In genomic region chr8:122442781-122443180, GRCm38 (mm10) we compare ENCODE assay signal across 8 mouse cellular contexts. TPM values are rescaled to one million over a fixed set of nuclear protein-coding genes. Genes with fewer than 3 reads are reported as not detected.
DNase-seq lines count a peak whose midpoint lies in the region; ATAC-seq and TF ChIP-seq lines count a peak whose summit lies in the region.

No protein-coding gene starts in this region.

- H3K4me3 ChIP-seq in heart, adult 2 months: peak overlapping the region; percentile 78
- peak overlapping the region; percentile 74 to 81 (median 75) for H3K4me3 ChIP-seq in CH12.LX (replicated peaks in 1 of 3; ENCODE audit: low read depth in 2 of 3, low read length in 2 of 3, poor library complexity in 1 of 3)
- H3K4me3 ChIP-seq in forebrain, embryonic 11.5 days (ENCODE audit: low read depth, low read length): peak overlapping the region; percentile 60
- H3K4me3 ChIP-seq in liver, embryonic 14.5 days (ENCODE audit: insufficient read depth in 1 of 2, low read depth in 2 of 2, low read length in 2 of 2): peak overlapping the region; percentile 70 to 76

- intact Hi-C loops in heart, adult 2 months (cut with DNase I): loop anchor here (5.0 kb wide), 2 partner anchors 65 to 160 kb away; partner anchors contain the start of genes Zc3h18 and Zfpm1

- peak overlapping the region; percentile 89 for H3K4me2 ChIP-seq in CH12.LX (ENCODE audit: insufficient read depth, low read depth, poor library complexity, severe bottlenecking)
- peak overlapping the region; percentile 91 for H3K4me2 ChIP-seq in forebrain, embryonic 11.5 days (ENCODE audit: low read depth, low read length, severe bottlenecking)
- peak overlapping the region; percentile 86 for H3K4me2 ChIP-seq in liver, embryonic 14.5 days (ENCODE audit: low read depth)

- peaks cover 4% of the 10 kb centered on the region for H3K9me3 ChIP-seq in CH12.LX (replicated peaks; ENCODE audit: low read length)
- no peaks in the 10 kb centered on the region for H3K9me3 ChIP-seq in forebrain, embryonic 11.5 days (ENCODE audit: control insufficient read depth, low read length)
- no peaks in the 10 kb centered on the region for H3K9me3 ChIP-seq in liver, embryonic 14.5 days (ENCODE audit: control insufficient read depth, low read length)

- dilution Hi-C loops in CH12.LX (cut with MboI; ENCODE audit: extremely low pct_ligation_motif_present, extremely low pct_unique_long_range_greater_than_20kb, low sequenced_read_pairs): no loop called here

- no peak for TF ChIP-seq RAD21 in CH12.LX (IDR thresholded peaks at IDR 0.05; ENCODE audit: low read depth, low read length)

- no peak for TF ChIP-seq EP300 in heart, adult 2 months (IDR thresholded peaks at IDR 0.05; ENCODE audit: insufficient read depth, low read depth, low read length)
- TF ChIP-seq EP300 in CH12.LX (IDR thresholded peaks at IDR 0.05; ENCODE audit: low read length): no peak
- TF ChIP-seq EP300 in liver, embryonic 14.5 days (IDR thresholded peaks at IDR 0.05; ENCODE audit: low read depth): no peak

- no peak for TF ChIP-seq CTCF in heart, adult 2 months (IDR thresholded peaks at IDR 0.05)
- TF ChIP-seq CTCF in CH12.LX (conservative IDR thresholded peaks at IDR 0.05 in 1 of 2, IDR thresholded peaks at IDR 0.05 in 1 of 2; ENCODE audit: low read depth in 2 of 2, low read length in 2 of 2): no peak
- TF ChIP-seq CTCF in liver, embryonic 14.5 days (IDR thresholded peaks at IDR 0.05; ENCODE audit: low read depth): no peak

- no peak for TF ChIP-seq POLR2A in heart, adult 2 months (IDR thresholded peaks at IDR 0.05; ENCODE audit: insufficient read depth, low read depth, low read length)
- no peak for TF ChIP-seq POLR2A in CH12.LX (IDR thresholded peaks at IDR 0.05; ENCODE audit: low read depth, low read length)

- H3K9ac ChIP-seq in heart, adult 2 months (ENCODE audit: low read depth, low read length): peak overlapping the region; percentile 60
- peak overlapping the region; percentile 61 for H3K9ac ChIP-seq in CH12.LX (ENCODE audit: insufficient read depth, low read depth)
- H3K9ac ChIP-seq in forebrain, embryonic 11.5 days (ENCODE audit: low read length): peak overlapping the region; percentile 70
- peak overlapping the region; percentile 56 for H3K9ac ChIP-seq in liver, embryonic 14.5 days (replicated peaks)

- peak; percentile 30 for ATAC-seq in forebrain, embryonic 11.5 days (replicated peaks; ENCODE audit: low FRiP score)
- no peak for ATAC-seq in liver, embryonic 14.5 days (ENCODE audit: insufficient read depth)
- ATAC-seq in CD4-positive, CD25-positive, alpha-beta regulatory T cell, adult 4 months: no peak
- no peak for ATAC-seq in cerebellum, adult (ENCODE audit: insufficient number of reproducible peaks, low FRiP score, low TSS enrichment)

- in situ Hi-C loops in CH12.LX (cut with MboI; ENCODE audit: low pct_ligation_motif_present, low pct_unique_long_range_greater_than_20kb, low sequenced_read_pairs): loop anchor here (25.0 kb wide), 1 partner anchor 855 kb away; the partner anchor contains the start of genes Fbxo31 and Map1lc3b

- H3K36me3 ChIP-seq in heart, adult 2 months (ENCODE audit: control insufficient read depth, insufficient read depth, low read length): no peaks in the 10 kb centered on the region
- H3K36me3 ChIP-seq in CH12.LX (replicated peaks in 1 of 2; ENCODE audit: control insufficient read depth in 1 of 2, insufficient read depth in 1 of 2, low read length in 1 of 2): peaks cover 21 to 37% of the 10 kb centered on the region in 2 experiments
- no peaks in the 10 kb centered on the region; the same call in 1 of the 2 replicates for H3K36me3 ChIP-seq in forebrain, embryonic 11.5 days (ENCODE audit: control insufficient read depth, insufficient read depth, low read length)
- no peaks in the 10 kb centered on the region for H3K36me3 ChIP-seq in liver, embryonic 14.5 days (replicated peaks; ENCODE audit: control insufficient read depth, insufficient read depth, low read depth)

- no peaks in the 10 kb centered on the region for H3K27me3 ChIP-seq in heart, adult 2 months (ENCODE audit: control insufficient read depth, insufficient read depth, low read length)
- H3K27me3 ChIP-seq in CH12.LX (replicated peaks): no peaks in the 10 kb centered on the region
- H3K27me3 ChIP-seq in forebrain, embryonic 11.5 days (ENCODE audit: control insufficient read depth, insufficient read depth, low read length): no peaks in the 10 kb centered on the region
- H3K27me3 ChIP-seq in liver, embryonic 14.5 days (ENCODE audit: control insufficient read depth, insufficient read depth, low read length): no peaks in the 10 kb centered on the region

- peak overlapping the region; percentile 73 for H3K27ac ChIP-seq in heart, adult 2 months
- no peak overlapping the region for H3K27ac ChIP-seq in CH12.LX (ENCODE audit: insufficient read depth, low read depth)
- H3K27ac ChIP-seq in forebrain, embryonic 11.5 days (ENCODE audit: low read depth, low read length): peak overlapping the region; percentile 13; the same call in 1 of the 2 replicates
- H3K27ac ChIP-seq in liver, embryonic 14.5 days: no peak overlapping the region

- DNase-seq in heart, adult 2 months: no peak
- DNase-seq in heart, adult 8-10 months (ENCODE audit: low spot score): no peak
- no peak for DNase-seq in CH12.LX (ENCODE audit: extremely low read depth)
- DNase-seq in forebrain, embryonic 11.5 days (ENCODE audit: low spot score): no peak
- DNase-seq in liver, embryonic 14.5 days (ENCODE audit: low read depth in 3 of 3, low spot score in 3 of 3): no peak
- DNase-seq in adrenal gland, adult 8-10 months: no peak

- under 1% methylated on average over 12 of the region's 12 CpGs for WGBS in heart, adult 2 months
- WGBS in forebrain, embryonic 11.5 days: 0% methylated on average over 12 of the region's 12 CpGs
- WGBS in liver, embryonic 14.5 days (ENCODE audit: insufficient replicate concordance): 3% methylated on average over 12 of the region's 12 CpGs

- H3K79me2 ChIP-seq in heart, adult 2 months (replicated peaks; ENCODE audit: control insufficient read depth, insufficient read depth, low read length): no peaks in the 10 kb centered on the region
- H3K79me2 ChIP-seq in CH12.LX (replicated peaks; ENCODE audit: control insufficient read depth, extremely low read depth, insufficient read depth, poor library complexity, severe bottlenecking): no peaks in the 10 kb centered on the region

- H3K4me1 ChIP-seq in heart, adult 2 months (ENCODE audit: control insufficient read depth, insufficient read depth, low read length): peaks cover 2% of the 10 kb centered on the region; the same call in 1 of the 2 replicates
- H3K4me1 ChIP-seq in CH12.LX (ENCODE audit: control insufficient read depth in 1 of 2, insufficient read depth in 2 of 2): peaks cover 4 to 43% of the 10 kb centered on the region in 2 experiments; a peak in 3 of 4 replicates
- peaks cover 3% of the 10 kb centered on the region; the same call in 1 of the 2 replicates for H3K4me1 ChIP-seq in forebrain, embryonic 11.5 days (replicated peaks; ENCODE audit: control insufficient read depth, insufficient read depth, low read length)
- peaks cover 4 to 14% of the 10 kb centered on the region in 2 experiments; a peak in 3 of 4 replicates for H3K4me1 ChIP-seq in liver, embryonic 14.5 days (replicated peaks; ENCODE audit: control insufficient read depth in 2 of 2, insufficient read depth in 2 of 2, low read length in 1 of 2)

RNA-seq across cellular contexts. Expression of gene Mvd, which starts 0.4 kb away (rescaled TPM):
- total RNA-seq in heart, adult 2 months (2021): 1 to 10 TPM; 4.0 to 5.6 TPM
- 8.5 and 9.0 TPM in 2 replicates for polyA plus RNA-seq in heart, adult 2 months (2012; rRNA removed)
- 1 to 10 TPM; 3.9 to 5.6 (median 4.9) TPM for total RNA-seq in heart, adult 8-10 months (2022)
- total RNA-seq in CH12.LX (2012; rRNA removed): 42.5 and 54.0 TPM in 2 replicates
- total RNA-seq in CH12.LX (2014; rRNA removed): 56.2 and 80.3 TPM in 2 replicates
- 47.3 and 50.3 TPM in 2 replicates for polyA plus RNA-seq in CH12.LX (2012; ENCODE audit: insufficient read length, low read depth)
- polyA plus RNA-seq in forebrain, embryonic 11.5 days (2014; fragmentation: Nextera tagmentation; extraction: Ambion mirVana): 47.4 and 50.3 TPM in 2 replicates
- 21.6 and 23.3 TPM in 2 replicates for polyA plus RNA-seq in liver, embryonic 14.5 days (2012; rRNA removed)
- polyA plus RNA-seq in liver, embryonic 14.5 days (2014; fragmentation: Nextera tagmentation; extraction: Ambion mirVana): 15.3 and 17.2 TPM in 2 replicates
- polyA plus RNA-seq in CD4-positive, CD25-positive, alpha-beta regulatory T cell, adult 4 months (2017; shearing (Covaris generic)): 10 to 100 TPM; 12.6 to 20.0 TPM
- total RNA-seq in adrenal gland, adult 8-10 months (2022): 10 to 100 TPM; 16.7 to 33.1 (median 22.0) TPM

RNA-seq across cellular contexts. Expression of gene Cyba, which starts 10.1 kb away (rescaled TPM):
- total RNA-seq in heart, adult 2 months (2021): 10 to 100 TPM; 41.2 to 43.9 TPM
- 62.1 and 92.8 TPM in 2 replicates for polyA plus RNA-seq in heart, adult 2 months (2012; rRNA removed)
- 10 to 100 TPM; 39.2 to 50.2 (median 44.5) TPM for total RNA-seq in heart, adult 8-10 months (2022)
- total RNA-seq in CH12.LX (2012; rRNA removed): 978 and 1,119 TPM in 2 replicates
- total RNA-seq in CH12.LX (2014; rRNA removed): 450 and 466 TPM in 2 replicates
- 848 and 1,050 TPM in 2 replicates for polyA plus RNA-seq in CH12.LX (2012; ENCODE audit: insufficient read length, low read depth)
- 52.3 and 58.2 TPM in 2 replicates for polyA plus RNA-seq in forebrain, embryonic 11.5 days (2014; fragmentation: Nextera tagmentation; extraction: Ambion mirVana)
- 71.3 and 74.6 TPM in 2 replicates for polyA plus RNA-seq in liver, embryonic 14.5 days (2012; rRNA removed)
- polyA plus RNA-seq in liver, embryonic 14.5 days (2014; fragmentation: Nextera tagmentation; extraction: Ambion mirVana): 129 and 146 TPM in 2 replicates
- 100 to 1,000 TPM; 801 to 968 TPM for polyA plus RNA-seq in CD4-positive, CD25-positive, alpha-beta regulatory T cell, adult 4 months (2017; shearing (Covaris generic))
- 10 to 100 TPM; 34.3 to 52.7 (median 43.6) TPM for total RNA-seq in adrenal gland, adult 8-10 months (2022)

RNA-seq across cellular contexts. Expression of gene Snai3, which starts 17.8 kb away (rescaled TPM):
- total RNA-seq in heart, adult 2 months (2021): 1 to 10 TPM; 1.6 to 8.1 TPM
- 6.8 and 8.2 TPM in 2 replicates for polyA plus RNA-seq in heart, adult 2 months (2012; rRNA removed)
- 10 to 100 TPM in 2 of 4 experiments, 1 to 10 TPM in 2; 2.7 to 14.4 (median 8.2) TPM for total RNA-seq in heart, adult 8-10 months (2022)
- 0.47 and 1.0 TPM in 2 replicates for total RNA-seq in CH12.LX (2012; rRNA removed)
- 0.28 and 0.44 TPM in 2 replicates for total RNA-seq in CH12.LX (2014; rRNA removed)
- polyA plus RNA-seq in CH12.LX (2012; ENCODE audit: insufficient read length, low read depth): 0.19 and 0.49 TPM in 2 replicates
- 0.37 TPM in 1 of 2 replicates, not detected in the other for polyA plus RNA-seq in forebrain, embryonic 11.5 days (2014; fragmentation: Nextera tagmentation; extraction: Ambion mirVana)
- polyA plus RNA-seq in liver, embryonic 14.5 days (2012; rRNA removed): 0.16 and 0.23 TPM in 2 replicates
- polyA plus RNA-seq in liver, embryonic 14.5 days (2014; fragmentation: Nextera tagmentation; extraction: Ambion mirVana): 0.30 and 0.41 TPM in 2 replicates
- 1 to 10 TPM; 2.6 to 5.2 TPM for polyA plus RNA-seq in CD4-positive, CD25-positive, alpha-beta regulatory T cell, adult 4 months (2017; shearing (Covaris generic))
- not detected for total RNA-seq in adrenal gland, adult 8-10 months (2022)

RNA-seq across cellular contexts. Expression of gene Il17c, which starts 21.0 kb away (rescaled TPM):
- total RNA-seq in heart, adult 2 months (2021): not detected
- polyA plus RNA-seq in heart, adult 2 months (2012; rRNA removed): not detected in 2 replicates
- not detected for total RNA-seq in heart, adult 8-10 months (2022)
- total RNA-seq in CH12.LX (2012; rRNA removed): 0.21 TPM in 1 of 2 replicates, not detected in the other
- not detected in 2 replicates for total RNA-seq in CH12.LX (2014; rRNA removed)
- polyA plus RNA-seq in CH12.LX (2012; ENCODE audit: insufficient read length, low read depth): 0.33 TPM in 1 of 2 replicates, not detected in the other
- not detected in 2 replicates for polyA plus RNA-seq in forebrain, embryonic 11.5 days (2014; fragmentation: Nextera tagmentation; extraction: Ambion mirVana)
- not detected in 2 replicates for polyA plus RNA-seq in liver, embryonic 14.5 days (2012; rRNA removed)
- polyA plus RNA-seq in liver, embryonic 14.5 days (2014; fragmentation: Nextera tagmentation; extraction: Ambion mirVana): not detected in 2 replicates
- under 1 TPM in 1 of 2 experiments, not detected in 1; 0.77 TPM for polyA plus RNA-seq in CD4-positive, CD25-positive, alpha-beta regulatory T cell, adult 4 months (2017; shearing (Covaris generic))
- total RNA-seq in adrenal gland, adult 8-10 months (2022): under 1 TPM in 1 of 4 experiments, not detected in 3; 0.43 TPM

RNA-seq across cellular contexts. Expression of gene Rnf166, which starts 33.1 kb away (rescaled TPM):
- total RNA-seq in heart, adult 2 months (2021): 10 to 100 TPM; 36.9 to 41.6 TPM
- polyA plus RNA-seq in heart, adult 2 months (2012; rRNA removed): 91.3 and 99.4 TPM in 2 replicates
- 10 to 100 TPM; 38.4 to 68.1 (median 57.1) TPM for total RNA-seq in heart, adult 8-10 months (2022)
- total RNA-seq in CH12.LX (2012; rRNA removed): 8.5 and 9.1 TPM in 2 replicates
- 6.5 and 7.7 TPM in 2 replicates for total RNA-seq in CH12.LX (2014; rRNA removed)
- 12.9 and 13.0 TPM in 2 replicates for polyA plus RNA-seq in CH12.LX (2012; ENCODE audit: insufficient read length, low read depth)
- 31.2 and 36.0 TPM in 2 replicates for polyA plus RNA-seq in forebrain, embryonic 11.5 days (2014; fragmentation: Nextera tagmentation; extraction: Ambion mirVana)
- polyA plus RNA-seq in liver, embryonic 14.5 days (2012; rRNA removed): 10.0 and 12.6 TPM in 2 replicates
- 8.7 and 9.3 TPM in 2 replicates for polyA plus RNA-seq in liver, embryonic 14.5 days (2014; fragmentation: Nextera tagmentation; extraction: Ambion mirVana)
- 10 to 100 TPM; 27.3 to 31.0 TPM for polyA plus RNA-seq in CD4-positive, CD25-positive, alpha-beta regulatory T cell, adult 4 months (2017; shearing (Covaris generic))
- total RNA-seq in adrenal gland, adult 8-10 months (2022): 10 to 100 TPM; 46.3 to 68.8 (median 57.7) TPM

Comparison
In these comparisons a context has a peak if more than half of its experiments do, and no peak if none do; other contexts are left out.
1. H3K27ac ChIP-seq: peak in heart, adult 2 months (single experiment) and forebrain, embryonic 11.5 days (single experiment); none in CH12.LX (single experiment) and liver, embryonic 14.5 days (single experiment).
2. Peak in every context shown above with its lines, with median percentiles within 50 percentile points of each other: H3K4me3 ChIP-seq, H3K9ac ChIP-seq and H3K4me2 ChIP-seq.